Mouse (Mus musculus) urinary bladder, postnatal 10 days (tissue): ENCODE measurements around the gene Ccdc12.

Experiments used
- DNase-seq: peaks from one replicate; pipeline ENCODE4 v3.0.0; 2022; ENCODE audit warnings: low spot score

The Ccdc12 gene

GRCm38 (mm10) chr9:110656249-110657221, at the start of gene Ccdc12:
TSS of gene Ccdc12 (plus strand) at chr9:110656503.
- DNase-seq = peak; percentile 71

- DNase-seq = no peak
Observed at GRCm38 (mm10) chr9:110611471-110611870, 44.8 kb upstream of the Ccdc12 start.

GRCm38 (mm10) chr9:110617081-110617480, 39.2 kb upstream of the Ccdc12 start:
- DNase-seq = no peak

GRCm38 (mm10) chr9:110620180-110620579, 36.1 kb upstream of the Ccdc12 start:
- DNase-seq = no peak

GRCm38 (mm10) chr9:110620685-110621084, 35.6 kb upstream of the Ccdc12 start:
- no peak for DNase-seq

- no peak for DNase-seq
Observed at GRCm38 (mm10) chr9:110622621-110623219, 33.6 kb upstream of the Ccdc12 start.

- DNase-seq = no peak
Observed at GRCm38 (mm10) chr9:110623416-110624195, 32.7 kb upstream of the Ccdc12 start.

- DNase-seq = no peak
Observed at GRCm38 (mm10) chr9:110624361-110625166, 31.7 kb upstream of the Ccdc12 start, which contains the start of gene Nradd. TSS of gene Nradd (minus strand) at chr9:110624452.

GRCm38 (mm10) chr9:110625350-110625908, 30.9 kb upstream of the Ccdc12 start:
- DNase-seq = no peak

- DNase-seq = no peak
Observed at GRCm38 (mm10) chr9:110630171-110630570, 26.1 kb upstream of the Ccdc12 start.

GRCm38 (mm10) chr9:110631191-110631590, 25.1 kb upstream of the Ccdc12 start:
- DNase-seq = no peak

- DNase-seq = no peak
Observed at GRCm38 (mm10) chr9:110631651-110632275, 24.5 kb upstream of the Ccdc12 start.

- no peak for DNase-seq
Observed at GRCm38 (mm10) chr9:110632671-110633070, 23.6 kb upstream of the Ccdc12 start.

GRCm38 (mm10) chr9:110633882-110634281, 22.4 kb upstream of the Ccdc12 start:
- no peak for DNase-seq

GRCm38 (mm10) chr9:110635225-110635624, 21.1 kb upstream of the Ccdc12 start:
- peak; percentile 74 for DNase-seq

GRCm38 (mm10) chr9:110638611-110639021, 17.7 kb upstream of the Ccdc12 start:
- DNase-seq = no peak

- no peak for DNase-seq
Observed at GRCm38 (mm10) chr9:110641006-110641405, 15.3 kb upstream of the Ccdc12 start.

- DNase-seq = no peak
Observed at GRCm38 (mm10) chr9:110642812-110643524, 13.3 kb upstream of the Ccdc12 start.

- no peak for DNase-seq
Observed at GRCm38 (mm10) chr9:110643787-110644186, 12.5 kb upstream of the Ccdc12 start.

- no peak for DNase-seq
Observed at GRCm38 (mm10) chr9:110644295-110644694, 12.0 kb upstream of the Ccdc12 start.
